Mouse (Mus musculus): ENCODE measurements around the gene H2al1a. TPM values are rescaled to one million over a fixed set of nuclear protein-coding genes. Genes with fewer than 3 reads are reported as not detected.
"Not testable (repeated sequence)": the region's sequence is repeated elsewhere in the genome, so short reads cannot be mapped to it uniquely, and the experiment has no call there.

The H2al1a gene
- polyA plus RNA-seq (2016; fragmentation: Nextera tagmentation; extraction: Ambion mirVana), result not detected in 2 replicates

DNA sequence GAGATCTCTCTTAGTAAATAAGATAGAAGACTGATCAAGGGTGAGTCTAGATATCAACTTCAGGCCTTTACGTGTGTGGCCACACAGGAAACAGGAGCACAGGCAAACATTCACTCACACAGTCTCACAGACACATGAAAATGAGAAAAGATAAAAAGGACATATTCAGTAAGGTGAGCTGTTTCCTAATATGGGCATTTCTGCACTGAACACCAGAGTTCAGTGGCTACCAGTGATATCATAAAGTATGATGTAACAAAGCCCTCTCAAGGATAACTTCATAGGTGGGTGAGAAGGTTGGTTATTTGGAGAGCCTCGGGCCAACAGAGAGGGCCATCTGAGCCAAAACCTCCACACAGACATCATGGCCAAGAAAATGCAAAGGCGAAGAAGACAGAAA is at the start of gene H2al1a:
H2al1a (plus strand) TSS at position 301 of the 400 bp plus-strand sequence.
- ATAC-seq (ENCODE audit: low FRiP score); H3K4me3 ChIP-seq; H3K27ac ChIP-seq; H3K9me3 ChIP-seq (replicated peaks); H3K27me3 ChIP-seq; H3K4me1 ChIP-seq; H3K36me3 ChIP-seq; H3K4me2 ChIP-seq (replicated peaks); H3K9ac ChIP-seq: not testable (repeated sequence)
- no CpG with 5 or more reads among the region's 3 CpGs for WGBS

DNA sequence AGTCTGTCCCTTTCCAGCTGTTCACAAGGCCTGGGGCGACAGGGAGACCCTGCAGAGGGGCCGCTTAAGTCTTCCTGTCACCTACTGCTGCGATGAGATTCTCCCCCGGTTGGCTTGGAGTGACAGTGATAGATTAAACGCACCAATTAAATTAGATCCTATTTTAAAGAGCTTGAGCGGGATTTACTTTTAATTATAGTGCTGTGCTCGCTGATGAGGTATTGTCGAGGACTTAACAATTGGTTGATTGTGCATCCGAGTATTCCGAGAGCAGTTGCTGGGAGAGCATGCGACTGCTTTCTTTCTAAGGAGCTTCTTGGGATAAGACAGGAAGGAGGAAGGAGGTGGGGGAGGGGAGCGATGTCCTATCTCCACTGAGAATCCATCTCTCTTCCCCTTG is 48.9 kb upstream of the H2al1a start:
- Histone ChIP-seq H3K27ac (no peak overlapping the region), H3K9me3 (replicated peaks) (no peaks in the 10 kb centered on the region), H3K4me2 (replicated peaks) (no peak overlapping the region; the same call in 1 of the 2 replicates), H3K4me3 (no peak overlapping the region), H3K9ac (no peak overlapping the region), H3K36me3 (no peaks in the 10 kb centered on the region), H3K4me1 (peaks cover 4% of the 10 kb centered on the region; the same call in 1 of the 2 replicates), H3K27me3 (peaks cover 5% of the 10 kb centered on the region; the same call in 1 of the 2 replicates)
- no peak for ATAC-seq (ENCODE audit: low FRiP score)
- 28% methylated on average over 12 of the region's 12 CpGs for WGBS

DNA sequence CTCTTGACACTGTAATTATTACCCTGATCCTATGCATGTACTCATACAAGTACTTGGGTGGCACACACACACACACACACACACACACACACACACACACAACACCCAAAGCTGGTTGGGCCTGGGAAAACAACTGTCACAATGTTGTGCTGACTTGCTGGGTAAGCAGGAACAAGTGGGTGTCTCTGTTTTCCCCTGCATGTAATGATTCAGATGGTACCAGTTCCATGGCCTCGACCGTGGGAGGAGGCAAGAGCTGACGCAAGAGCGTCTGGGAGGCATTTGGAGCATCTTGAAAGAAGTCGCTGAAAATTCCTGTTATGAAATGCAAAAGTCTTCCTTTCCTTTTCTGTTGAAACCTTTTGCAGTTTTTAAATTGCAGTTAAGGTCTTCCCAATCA is 45.0 kb upstream of the H2al1a start:
- Histone ChIP-seq H3K4me2 (replicated peaks) (no peak overlapping the region), H3K27me3 (peaks cover 14% of the 10 kb centered on the region), H3K4me1 (peaks cover 5% of the 10 kb centered on the region; the same call in 1 of the 2 replicates), H3K36me3 (no peaks in the 10 kb centered on the region), H3K27ac (no peak overlapping the region), H3K9ac (no peak overlapping the region), H3K9me3 (replicated peaks) (no peaks in the 10 kb centered on the region), H3K4me3 (no peak overlapping the region)
- WGBS, result 75% methylated on average over 5 of the region's 5 CpGs
- no peak for ATAC-seq (ENCODE audit: low FRiP score)

DNA sequence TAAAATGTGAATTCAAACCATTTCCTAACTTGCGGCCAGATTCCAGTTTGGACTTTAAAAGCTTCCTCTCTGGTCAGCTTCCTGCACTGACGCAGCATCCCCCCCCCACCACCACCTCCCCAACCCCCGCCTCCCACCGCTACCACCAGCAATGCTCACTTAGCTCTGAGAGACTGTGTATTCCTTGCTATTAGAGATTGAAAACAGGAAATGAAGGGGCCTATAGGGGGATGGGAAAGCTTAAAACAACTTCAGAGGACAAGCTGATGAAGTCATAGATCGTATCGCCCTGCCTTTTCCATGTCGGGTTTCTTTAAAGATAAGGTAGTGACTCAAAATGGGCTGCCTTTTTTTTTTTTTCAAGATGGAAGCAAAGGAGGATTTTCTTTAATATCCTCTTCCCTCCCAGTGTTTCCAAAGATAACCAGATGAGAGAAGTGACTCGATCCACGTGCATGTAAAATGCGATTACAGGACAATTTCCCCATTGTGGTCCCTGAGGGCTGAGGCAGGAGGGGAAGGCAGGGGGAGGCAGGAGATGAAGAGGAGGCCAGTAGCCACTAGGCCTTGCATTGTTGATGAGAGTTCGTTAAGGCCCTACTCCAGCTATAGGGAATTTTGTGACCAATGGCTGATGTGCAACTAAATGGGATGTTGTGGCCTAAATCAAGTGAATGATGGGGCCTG is 44.4 kb upstream of the H2al1a start:
- no peaks in the 10 kb centered on the region for H3K9me3 ChIP-seq (replicated peaks)
- H3K27ac ChIP-seq, result no peak overlapping the region
- H3K36me3 ChIP-seq, result no peaks in the 10 kb centered on the region
- H3K4me1 ChIP-seq, result peaks cover 5% of the 10 kb centered on the region; the same call in 1 of the 2 replicates
- no peak overlapping the region for H3K9ac ChIP-seq
- peaks cover 15% of the 10 kb centered on the region for H3K27me3 ChIP-seq
- no peak for ATAC-seq (ENCODE audit: low FRiP score)
- WGBS, result 56% methylated on average over 11 of the region's 11 CpGs
- H3K4me2 ChIP-seq (replicated peaks), result no peak overlapping the region
- H3K4me3 ChIP-seq, result no peak overlapping the region

DNA sequence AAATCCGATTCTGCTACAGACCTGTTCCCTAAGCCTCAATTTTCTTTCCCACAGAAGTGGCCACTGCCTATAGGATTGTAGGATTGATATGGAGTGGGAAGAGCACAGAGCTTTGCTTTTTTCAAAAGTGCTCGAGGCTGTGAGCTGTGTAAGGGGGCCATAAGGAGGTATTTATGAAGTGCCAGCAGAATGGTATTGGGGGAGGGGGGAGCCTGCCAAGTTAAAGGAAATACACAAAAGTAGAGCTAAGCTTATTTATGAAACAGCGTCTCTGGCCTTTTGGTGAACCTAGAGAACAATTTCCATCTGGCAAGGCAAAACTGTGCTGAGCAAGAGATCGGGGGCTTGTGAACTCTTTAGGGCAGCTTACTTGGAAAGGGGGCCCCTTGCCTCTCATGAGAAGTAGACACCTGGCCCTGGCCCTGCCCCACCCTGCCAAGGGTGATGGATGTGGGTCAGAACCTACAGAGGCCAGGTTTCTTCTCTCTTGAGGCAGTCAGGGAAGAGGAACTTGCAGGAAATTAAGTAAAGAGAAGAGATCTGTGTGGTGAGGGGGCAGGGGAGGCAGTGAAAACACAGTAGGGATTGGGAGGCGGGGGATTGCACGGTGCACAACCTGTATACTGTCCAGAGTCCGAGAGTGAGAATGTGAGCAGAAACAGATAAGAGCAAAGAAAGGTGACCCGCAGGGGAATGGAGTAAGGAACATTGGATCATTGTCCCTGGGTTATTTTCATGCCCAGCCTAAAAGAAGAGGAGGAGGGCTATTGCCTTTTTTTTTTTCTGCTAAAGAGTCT is 43.3 kb upstream of the H2al1a start:
- Histone ChIP-seq H3K9me3 (replicated peaks) (no peaks in the 10 kb centered on the region), H3K36me3 (no peaks in the 10 kb centered on the region), H3K4me3 (no peak overlapping the region), H3K4me1 (peaks cover 5% of the 10 kb centered on the region; the same call in 1 of the 2 replicates), H3K27ac (no peak overlapping the region), H3K9ac (no peak overlapping the region), H3K27me3 (peaks cover 15% of the 10 kb centered on the region), H3K4me2 (replicated peaks) (no peak overlapping the region)
- no peak for ATAC-seq (ENCODE audit: low FRiP score)
- 65% methylated on average over 8 of the region's 8 CpGs for WGBS

DNA sequence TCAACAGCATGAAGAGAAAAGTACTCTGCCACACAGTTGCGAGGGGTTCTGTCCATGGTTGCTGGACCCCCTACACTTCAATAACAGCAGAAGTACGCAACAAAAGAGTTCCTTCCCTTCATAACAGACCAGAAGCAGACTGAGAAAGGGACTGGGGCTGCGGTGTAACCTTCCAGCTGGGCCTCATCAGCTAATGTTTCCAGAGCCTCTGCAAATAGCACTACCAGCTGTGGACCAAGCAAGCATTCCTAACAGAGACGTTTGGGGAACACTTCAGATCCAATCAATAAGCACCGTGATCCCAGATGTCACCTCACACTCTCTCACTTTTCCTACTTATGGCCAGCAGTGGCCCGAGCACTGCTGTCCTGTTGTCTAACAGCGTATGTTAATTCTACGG is 34.1 kb upstream of the H2al1a start:
- Histone ChIP-seq H3K4me3 (no peak overlapping the region), H3K9me3 (replicated peaks) (no peaks in the 10 kb centered on the region), H3K27me3 (peaks cover 13% of the 10 kb centered on the region), H3K36me3 (no peaks in the 10 kb centered on the region), H3K4me2 (replicated peaks) (no peak overlapping the region), H3K9ac (no peak overlapping the region), H3K4me1 (no peaks in the 10 kb centered on the region), H3K27ac (no peak overlapping the region)
- no peak for ATAC-seq (ENCODE audit: low FRiP score)
- WGBS, result 77% methylated on average over 8 of the region's 8 CpGs

DNA sequence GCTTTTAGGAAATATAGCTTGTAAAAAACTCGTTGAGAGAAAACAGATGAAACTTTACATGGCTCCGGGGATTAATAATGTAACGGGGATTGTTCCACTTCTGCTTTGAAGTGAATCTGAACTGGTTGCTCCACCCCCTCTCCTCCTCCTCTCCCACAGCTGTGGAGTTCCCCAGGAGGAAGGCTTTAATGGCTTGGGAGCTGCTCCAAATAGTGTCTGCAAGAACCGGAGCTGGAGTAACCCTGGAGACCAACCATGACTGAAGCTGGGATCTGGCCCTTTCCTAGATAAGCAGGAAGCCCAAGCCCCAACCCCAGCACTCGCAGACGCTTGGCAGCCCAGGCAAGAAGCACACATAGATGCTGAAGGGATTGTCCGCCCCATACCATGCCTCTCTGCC is 31.3 kb upstream of the H2al1a start:
- H3K27ac ChIP-seq, result no peak overlapping the region
- H3K9me3 ChIP-seq (replicated peaks), result no peaks in the 10 kb centered on the region
- 64% methylated on average over 7 of the region's 7 CpGs for WGBS
- peaks cover 13% of the 10 kb centered on the region for H3K27me3 ChIP-seq
- no peak overlapping the region for H3K9ac ChIP-seq
- H3K4me2 ChIP-seq (replicated peaks), result no peak overlapping the region
- no peaks in the 10 kb centered on the region for H3K4me1 ChIP-seq
- H3K36me3 ChIP-seq, result no peaks in the 10 kb centered on the region
- ATAC-seq (ENCODE audit: low FRiP score), result no peak
- H3K4me3 ChIP-seq, result no peak overlapping the region

DNA sequence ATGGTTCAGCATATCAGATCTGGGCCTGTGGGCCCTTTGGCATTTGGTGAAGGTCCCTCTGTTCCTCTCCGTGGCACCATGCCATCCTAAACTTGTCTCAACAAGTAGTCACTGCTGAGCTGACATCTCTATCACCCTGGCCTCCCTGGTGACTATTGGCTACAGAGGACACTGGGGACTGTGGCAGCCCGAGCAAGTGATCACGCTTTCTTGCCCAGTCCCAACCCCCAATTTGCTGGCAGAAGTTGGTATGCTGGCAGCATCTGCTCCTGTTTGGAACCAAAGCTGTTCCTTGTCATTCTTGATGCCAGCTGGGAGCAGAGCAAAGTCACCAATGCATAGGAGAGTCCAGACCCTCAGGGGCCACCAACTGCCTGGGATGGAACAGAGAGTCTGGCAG is 30.0 kb upstream of the H2al1a start:
- Histone ChIP-seq H3K4me3 (no peak overlapping the region), H3K36me3 (no peaks in the 10 kb centered on the region), H3K27me3 (peaks cover 13% of the 10 kb centered on the region), H3K4me2 (replicated peaks) (no peak overlapping the region), H3K27ac (no peak overlapping the region), H3K9me3 (replicated peaks) (no peaks in the 10 kb centered on the region), H3K9ac (no peak overlapping the region), H3K4me1 (no peaks in the 10 kb centered on the region)
- 81% methylated on average over 3 of the region's 3 CpGs for WGBS
- ATAC-seq (ENCODE audit: low FRiP score), result no peak

DNA sequence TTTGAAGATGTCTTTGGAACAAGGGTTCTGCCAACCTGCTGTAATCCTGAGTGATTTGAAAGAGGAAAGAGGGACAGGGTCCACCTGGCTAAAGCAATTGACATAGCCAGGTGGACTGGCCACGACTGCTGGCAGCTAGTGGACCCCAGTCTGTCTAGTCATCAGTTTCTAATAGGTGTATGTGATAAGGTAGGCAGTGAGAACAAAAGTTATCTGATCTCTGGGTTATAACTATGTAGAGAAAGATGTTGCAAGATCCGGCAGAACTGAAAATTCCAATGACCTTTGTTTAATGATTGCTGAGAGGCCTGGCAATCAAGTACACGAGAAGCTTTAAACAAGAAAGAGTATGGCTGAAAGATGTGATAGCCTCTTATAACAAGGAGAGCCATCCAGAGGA is 25.9 kb upstream of the H2al1a start:
- H3K27ac ChIP-seq, result no peak overlapping the region
- no peaks in the 10 kb centered on the region for H3K9me3 ChIP-seq (replicated peaks)
- WGBS, result 78% methylated on average over 3 of the region's 3 CpGs
- no peaks in the 10 kb centered on the region; the same call in 1 of the 2 replicates for H3K27me3 ChIP-seq
- H3K9ac ChIP-seq, result no peak overlapping the region
- no peak overlapping the region for H3K4me3 ChIP-seq
- ATAC-seq (ENCODE audit: low FRiP score), result no peak
- no peak overlapping the region for H3K4me2 ChIP-seq (replicated peaks)
- no peaks in the 10 kb centered on the region for H3K36me3 ChIP-seq
- H3K4me1 ChIP-seq, result no peaks in the 10 kb centered on the region

DNA sequence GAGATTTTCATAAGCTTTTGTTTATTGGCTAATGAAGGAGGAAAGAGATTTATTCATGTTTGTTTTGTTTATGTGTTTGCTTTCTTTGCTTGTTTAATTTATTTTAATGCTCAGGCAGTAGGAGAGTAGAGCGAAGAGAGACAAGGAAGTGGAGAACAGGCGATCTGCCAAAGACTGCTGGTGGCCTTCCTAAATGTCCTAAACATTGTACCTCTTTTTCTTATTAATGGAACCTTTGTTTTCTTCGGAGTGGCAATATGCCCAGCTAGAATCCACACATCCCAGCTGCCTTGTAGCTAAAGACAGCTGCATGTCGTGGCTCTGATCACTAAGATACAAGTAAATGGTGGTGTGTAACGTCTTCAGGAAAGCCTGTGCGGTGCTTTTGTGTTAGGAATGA is 22.0 kb upstream of the H2al1a start:
- Histone ChIP-seq H3K27ac (no peak overlapping the region), H3K4me2 (replicated peaks) (no peak overlapping the region), H3K4me1 (no peaks in the 10 kb centered on the region), H3K9me3 (replicated peaks) (no peaks in the 10 kb centered on the region), H3K27me3 (no peaks in the 10 kb centered on the region), H3K9ac (no peak overlapping the region), H3K4me3 (no peak overlapping the region), H3K36me3 (no peaks in the 10 kb centered on the region)
- no peak for ATAC-seq (ENCODE audit: low FRiP score)
- 82% methylated on average over 6 of the region's 6 CpGs for WGBS

DNA sequence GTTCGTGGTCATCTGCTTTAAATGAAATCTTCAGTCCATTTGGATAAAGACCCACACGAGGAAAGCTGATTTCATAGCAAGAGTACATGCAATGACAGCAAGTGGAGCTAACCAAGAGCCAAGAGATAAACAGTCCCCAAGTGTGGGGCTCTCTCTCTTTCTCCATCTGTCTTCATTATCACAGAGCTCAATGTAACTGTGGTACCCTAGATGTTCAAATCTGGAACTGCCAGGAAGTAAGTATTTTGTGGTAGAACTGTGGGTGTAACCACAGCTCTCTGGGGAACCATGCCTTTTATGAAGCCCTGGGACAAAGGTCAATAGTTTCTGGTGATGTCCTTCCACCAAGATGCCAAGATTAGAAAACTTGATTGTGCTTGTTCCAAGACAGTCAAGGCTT is 18.3 kb upstream of the H2al1a start:
- H3K4me1 ChIP-seq, result no peaks in the 10 kb centered on the region

DNA sequence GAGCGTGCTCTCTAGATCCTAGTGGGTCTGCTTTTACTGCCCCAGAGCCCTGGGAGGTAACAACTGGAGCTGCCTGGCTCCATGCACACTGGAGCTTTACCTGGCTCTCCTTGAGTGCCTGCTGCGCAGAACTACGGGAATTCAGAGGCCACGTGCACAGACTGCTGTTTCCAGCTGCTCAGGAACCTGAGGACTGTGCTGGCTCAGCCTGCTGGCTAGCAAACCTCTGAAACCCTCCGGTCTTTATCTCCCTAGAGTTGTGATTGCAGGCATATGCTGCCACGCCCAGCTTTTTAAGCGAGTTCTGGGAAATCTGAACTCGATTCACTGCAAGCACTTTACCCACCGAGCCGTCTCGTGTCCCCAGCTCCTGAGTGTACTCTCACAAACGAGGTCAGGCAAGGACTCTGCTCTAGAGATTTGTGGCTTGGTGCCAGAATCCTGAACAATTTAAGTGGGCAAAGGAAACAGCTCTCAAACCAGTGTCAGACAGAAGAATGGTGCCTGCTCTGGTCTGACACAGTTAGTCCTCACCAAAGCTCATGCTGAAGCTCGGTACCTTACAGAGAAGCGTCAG is 10.7 kb upstream of the H2al1a start:
- Histone ChIP-seq H3K4me2 (replicated peaks) (no peak overlapping the region), H3K4me3 (no peak overlapping the region), H3K9me3 (replicated peaks) (no peaks in the 10 kb centered on the region), H3K4me1 (no peaks in the 10 kb centered on the region), H3K27ac (no peak overlapping the region), H3K9ac (no peak overlapping the region), H3K27me3 (peaks cover 11% of the 10 kb centered on the region; the same call in 1 of the 2 replicates), H3K36me3 (no peaks in the 10 kb centered on the region)
- WGBS, result 76% methylated on average over 14 of the region's 14 CpGs
- ATAC-seq (ENCODE audit: low FRiP score), result no peak

More for the DNA sequence above, 18.3 kb upstream of the H2al1a start:
- Histone ChIP-seq H3K4me2 (replicated peaks) (no peak overlapping the region), H3K27ac (no peak overlapping the region), H3K4me3 (no peak overlapping the region), H3K9me3 (replicated peaks) (no peaks in the 10 kb centered on the region), H3K36me3 (no peaks in the 10 kb centered on the region), H3K27me3 (no peaks in the 10 kb centered on the region), H3K9ac (no peak overlapping the region)
- no peak for ATAC-seq (ENCODE audit: low FRiP score)
- WGBS, result 78% methylated on average over 2 of the region's 2 CpGs
